8 mouse cellular contexts compared by ENCODE assay signal in the genomic region with DNA sequence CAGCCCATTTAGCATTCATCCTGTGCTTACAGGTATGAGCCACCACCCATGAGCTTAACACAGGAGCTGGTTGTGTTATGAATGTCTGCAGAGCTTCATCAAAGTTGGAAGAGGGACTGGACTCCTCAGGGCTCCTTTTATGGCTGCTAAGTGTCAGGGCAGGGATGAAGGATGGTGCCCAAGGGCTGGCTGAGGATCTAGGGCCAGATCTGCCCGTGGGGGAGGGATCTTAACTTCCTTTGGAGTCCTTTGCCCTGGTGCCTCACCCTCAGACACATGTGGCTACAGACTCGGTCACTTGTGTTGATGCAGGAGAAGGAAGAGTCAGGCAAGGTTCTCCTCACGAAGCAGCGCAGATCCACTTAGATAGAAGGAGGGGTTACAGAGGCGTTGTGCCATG. TPM values are rescaled to one million over a fixed set of nuclear protein-coding genes. Genes with fewer than 3 reads are reported as not detected.
DNase-seq lines count a peak whose midpoint lies in the region; ATAC-seq lines count a peak whose summit lies in the region.

No protein-coding gene starts in this region.

- H3K36me3 ChIP-seq in neural tube, embryonic 11.5 days (ENCODE audit: control insufficient read depth, insufficient read depth, low read length), result no peaks in the 10 kb centered on the region
- no peaks in the 10 kb centered on the region for H3K36me3 ChIP-seq in limb, embryonic 13.5 days

- H3K9ac ChIP-seq in neural tube, embryonic 11.5 days (ENCODE audit: low read length), result peak overlapping the region; percentile 22; the same call in 1 of the 2 replicates
- H3K9ac ChIP-seq in limb, embryonic 13.5 days, result no peak overlapping the region

- peaks cover 50% of the 10 kb centered on the region for H3K4me1 ChIP-seq in neural tube, embryonic 11.5 days (ENCODE audit: control insufficient read depth, insufficient read depth, low read length)
- H3K4me1 ChIP-seq in limb, embryonic 13.5 days, result peaks cover 72% of the 10 kb centered on the region

- no peak for ATAC-seq in neural tube, embryonic 11.5 days (ENCODE audit: insufficient read depth, low FRiP score, low TSS enrichment)
- no peak for ATAC-seq in limb, embryonic 13.5 days (ENCODE audit: low FRiP score, low read depth)
- ATAC-seq in inflammation-experienced regulatory T-cells, adult 6 months, result no peak

- H3K4me2 ChIP-seq in neural tube, embryonic 11.5 days (ENCODE audit: low read depth), result peak overlapping the region; percentile 68
- peak overlapping the region; percentile 74 for H3K4me2 ChIP-seq in limb, embryonic 13.5 days (replicated peaks)

- no peak overlapping the region for H3K4me3 ChIP-seq in neural tube, embryonic 11.5 days (ENCODE audit: low read depth, low read length)
- H3K4me3 ChIP-seq in limb, embryonic 13.5 days, result no peak overlapping the region

- no peaks in the 10 kb centered on the region for H3K27me3 ChIP-seq in neural tube, embryonic 11.5 days (ENCODE audit: control insufficient read depth, insufficient read depth, low read length)
- H3K27me3 ChIP-seq in limb, embryonic 13.5 days, result no peaks in the 10 kb centered on the region

- peak overlapping the region; percentile 96 for H3K27ac ChIP-seq in neural tube, embryonic 11.5 days (ENCODE audit: low read depth, low read length)
- 0 out of 2 replicates have a peak overlapping the region, but pooled peaks have one; percentile 33 for H3K27ac ChIP-seq in limb, embryonic 13.5 days

- peak; percentile 93 for DNase-seq in heart, adult 11 months
- no peak for DNase-seq in heart, adult 9 months (ENCODE audit: low spot score in 2 of 2)
- DNase-seq in neural tube, embryonic 11.5 days (ENCODE audit: low spot score), result no peak
- DNase-seq in neural tube, embryonic 10.5 days (ENCODE audit: extremely low spot score, low spot score), result no peak
- DNase-seq in thymus, adult 18-20 months, result no peak
- no peak for DNase-seq in frontal cortex, postnatal 25 days (ENCODE audit: low spot score in 2 of 2)

- 21% methylated on average over 5 of the region's 5 CpGs for WGBS in neural tube, embryonic 11.5 days
- 37% methylated on average over 5 of the region's 5 CpGs for WGBS in limb, embryonic 13.5 days

- no peaks in the 10 kb centered on the region for H3K9me3 ChIP-seq in neural tube, embryonic 11.5 days (ENCODE audit: control insufficient read depth, low read length)
- no peaks in the 10 kb centered on the region for H3K9me3 ChIP-seq in limb, embryonic 13.5 days

RNA-seq across cellular contexts. Expression of gene Mrps23, which starts 43.9 kb away (rescaled TPM):
- polyA plus RNA-seq in neural tube, embryonic 11.5 days (2014; fragmentation: Nextera tagmentation; extraction: Ambion mirVana), result 76.3 and 85.5 TPM in 2 replicates
- polyA plus RNA-seq in limb, embryonic 13.5 days (2015; fragmentation: Nextera tagmentation; extraction: Ambion mirVana), result 54.8 and 55.5 TPM in 2 replicates
- 100 to 1,000 TPM in 2 of 3 experiments, 10 to 100 TPM in 1; 75.3 to 134 (median 101) TPM for polyA plus RNA-seq in inflammation-experienced regulatory T-cells, adult 6 months (2017; shearing (Covaris generic))
